Comparison of ENCODE assay signal across 8 mouse cellular contexts in genomic region chr16:33055655-33056054, GRCm38 (mm10). TPM values are rescaled to one million over a fixed set of nuclear protein-coding genes. Genes with fewer than 3 reads are reported as not detected.
A peak's percentile ranks its signal among the peaks of the same experiment; 100 is the strongest.
DNase-seq lines count a peak whose midpoint lies in the region; ATAC-seq and TF ChIP-seq lines count a peak whose summit lies in the region.

No protein-coding gene starts in this region.

- H3K4me1 ChIP-seq in heart, embryonic 14.5 days (ENCODE audit: control insufficient read depth in 2 of 2, insufficient read depth in 2 of 2, low read length in 2 of 2), result peaks cover 3 to 18% of the 10 kb centered on the region in 2 experiments; a peak in 3 of 4 replicates
- peaks cover 32% of the 10 kb centered on the region for H3K4me1 ChIP-seq in liver, embryonic 13.5 days (replicated peaks)
- peaks cover 6% of the 10 kb centered on the region for H3K4me1 ChIP-seq in stomach, postnatal 0 days (replicated peaks; ENCODE audit: control insufficient read depth, insufficient read depth)

- H3K4me3 ChIP-seq in layer of hippocampus, adult 2 months, result peak overlapping the region; percentile 75
- H3K4me3 ChIP-seq in heart, embryonic 14.5 days (ENCODE audit: control insufficient read depth in 1 of 2, insufficient read depth in 1 of 2, low read depth in 1 of 2, low read length in 2 of 2), result peak overlapping the region; percentile 19 to 77; a peak in 3 of 4 replicates
- peak overlapping the region; percentile 80 for H3K4me3 ChIP-seq in liver, embryonic 13.5 days (replicated peaks)
- peak overlapping the region; percentile 77 for H3K4me3 ChIP-seq in stomach, postnatal 0 days (ENCODE audit: low read depth, low read length)

- H3K9ac ChIP-seq in heart, embryonic 14.5 days (ENCODE audit: low read length), result peak overlapping the region; percentile 97
- H3K9ac ChIP-seq in liver, embryonic 13.5 days, result peak overlapping the region; percentile 42; the same call in 1 of the 2 replicates
- no peak overlapping the region for H3K9ac ChIP-seq in stomach, postnatal 0 days (ENCODE audit: low read length)

- no peak for DNase-seq in layer of hippocampus, adult 2 months (ENCODE audit: low spot score in 2 of 2)
- DNase-seq in layer of hippocampus, adult 9-10 months (ENCODE audit: low spot score), result no peak
- peak; percentile 15 for DNase-seq in brain, adult 2 months (ENCODE audit: low read depth, low spot score)
- peak; percentile 15 for DNase-seq in liver, embryonic 13.5 days
- no peak for DNase-seq in stomach, postnatal 0 days (ENCODE audit: low spot score)
- no peak for DNase-seq in ovary, postnatal 10 days (ENCODE audit: low spot score)
- DNase-seq in layer of hippocampus, adult 11-12 months (ENCODE audit: low spot score), result no peak

- H3K27ac ChIP-seq in layer of hippocampus, adult 2 months, result peak overlapping the region; percentile 100
- no peak overlapping the region for H3K27ac ChIP-seq in heart, embryonic 14.5 days (replicated peaks in 1 of 2; ENCODE audit: control insufficient read depth in 1 of 2, insufficient read depth in 1 of 2, low read depth in 2 of 2, low read length in 2 of 2)
- no peak overlapping the region for H3K27ac ChIP-seq in liver, embryonic 13.5 days
- no peak overlapping the region for H3K27ac ChIP-seq in stomach, postnatal 0 days (replicated peaks)

- peaks cover 30% of the 10 kb centered on the region for H3K36me3 ChIP-seq in heart, embryonic 14.5 days (ENCODE audit: control insufficient read depth, insufficient read depth, low read length)
- peaks cover 29% of the 10 kb centered on the region for H3K36me3 ChIP-seq in liver, embryonic 13.5 days
- H3K36me3 ChIP-seq in stomach, postnatal 0 days (ENCODE audit: control insufficient read depth, insufficient read depth, low read length), result 0 out of 2 replicates have a peak, but pooled peaks cover 10% of the 10 kb centered on the region

- H3K4me2 ChIP-seq in heart, embryonic 14.5 days (ENCODE audit: low read length), result peak overlapping the region; percentile 79
- peak overlapping the region; percentile 72 for H3K4me2 ChIP-seq in liver, embryonic 13.5 days
- H3K4me2 ChIP-seq in stomach, postnatal 0 days (replicated peaks; ENCODE audit: low read depth), result peak overlapping the region; percentile 73

- no peaks in the 10 kb centered on the region for H3K27me3 ChIP-seq in heart, embryonic 14.5 days (ENCODE audit: control insufficient read depth, insufficient read depth, low read length)
- H3K27me3 ChIP-seq in liver, embryonic 13.5 days, result no peaks in the 10 kb centered on the region
- H3K27me3 ChIP-seq in stomach, postnatal 0 days (ENCODE audit: control insufficient read depth, insufficient read depth, low read length), result no peaks in the 10 kb centered on the region

- no peak for TF ChIP-seq CTCF in layer of hippocampus, adult 2 months (conservative IDR thresholded peaks at IDR 0.05)
- TF ChIP-seq CTCF in stomach, postnatal 0 days (IDR thresholded peaks at IDR 0.05; ENCODE audit: low read depth), result no peak

- no peak for TF ChIP-seq EP300 in stomach, postnatal 0 days (optimal IDR thresholded peaks at IDR 0.05)

- H3K9me3 ChIP-seq in heart, embryonic 14.5 days (ENCODE audit: control insufficient read depth, low read length), result no peaks in the 10 kb centered on the region
- H3K9me3 ChIP-seq in liver, embryonic 13.5 days (replicated peaks), result no peaks in the 10 kb centered on the region
- no peaks in the 10 kb centered on the region for H3K9me3 ChIP-seq in stomach, postnatal 0 days (ENCODE audit: control insufficient read depth, low read length)

- no peak for ATAC-seq in heart, embryonic 14.5 days (ENCODE audit: insufficient number of reproducible peaks, insufficient read depth, low FRiP score, low read depth)
- ATAC-seq in liver, embryonic 13.5 days (ENCODE audit: low read depth), result peak; percentile 9; the same call in 1 of the 2 replicates
- peak; percentile 18; the same call in 1 of the 2 replicates for ATAC-seq in stomach, postnatal 0 days (ENCODE audit: low FRiP score, low TSS enrichment)

- WGBS in heart, embryonic 14.5 days, result 22% methylated on average over 10 of the region's 10 CpGs
- 16% methylated on average over 10 of the region's 10 CpGs for WGBS in liver, embryonic 13.5 days (ENCODE audit: insufficient replicate concordance)
- 18% methylated on average over 10 of the region's 10 CpGs for WGBS in stomach, postnatal 0 days

RNA-seq across cellular contexts. Expression of gene Iqcg, which starts 0.4 kb away (rescaled TPM):
- total RNA-seq in layer of hippocampus, adult 2 months (2021), result 1 to 10 TPM; 4.8 to 5.4 TPM
- 1.5 and 1.9 TPM in 2 replicates for polyA plus RNA-seq in heart, embryonic 14.5 days (2014; fragmentation: Nextera tagmentation; extraction: Ambion mirVana)
- polyA plus RNA-seq in liver, embryonic 13.5 days (2015; fragmentation: Nextera tagmentation; extraction: Ambion mirVana), result 0.82 and 0.97 TPM in 2 replicates
- 0.98 and 1.1 TPM in 2 replicates for polyA plus RNA-seq in stomach, postnatal 0 days (2015; fragmentation: Nextera tagmentation; extraction: Ambion mirVana)

RNA-seq across cellular contexts. Expression of gene Rpl35a, which starts 0.6 kb away (rescaled TPM):
- total RNA-seq in layer of hippocampus, adult 2 months (2021), result 100 to 1,000 TPM; 323 to 325 TPM
- 603 and 672 TPM in 2 replicates for polyA plus RNA-seq in heart, embryonic 14.5 days (2014; fragmentation: Nextera tagmentation; extraction: Ambion mirVana)
- 892 and 922 TPM in 2 replicates for polyA plus RNA-seq in liver, embryonic 13.5 days (2015; fragmentation: Nextera tagmentation; extraction: Ambion mirVana)
- polyA plus RNA-seq in stomach, postnatal 0 days (2015; fragmentation: Nextera tagmentation; extraction: Ambion mirVana), result 779 and 827 TPM in 2 replicates

RNA-seq across cellular contexts. Expression of gene Lmln, which starts 6.7 kb away (rescaled TPM):
- total RNA-seq in layer of hippocampus, adult 2 months (2021), result 10 to 100 TPM; 11.5 to 16.8 TPM
- polyA plus RNA-seq in heart, embryonic 14.5 days (2014; fragmentation: Nextera tagmentation; extraction: Ambion mirVana), result 2.5 and 4.7 TPM in 2 replicates
- 0.43 and 0.71 TPM in 2 replicates for polyA plus RNA-seq in liver, embryonic 13.5 days (2015; fragmentation: Nextera tagmentation; extraction: Ambion mirVana)
- polyA plus RNA-seq in stomach, postnatal 0 days (2015; fragmentation: Nextera tagmentation; extraction: Ambion mirVana), result 0.47 and 0.85 TPM in 2 replicates

Comparison
In these comparisons a context has a peak if more than half of its experiments do, and no peak if none do; other contexts are left out.
1. DNase-seq: peak in brain, adult 2 months (single experiment) and liver, embryonic 13.5 days (single experiment); none in layer of hippocampus, adult 2 months (0 of 2), layer of hippocampus, adult 9-10 months (single experiment), stomach, postnatal 0 days (single experiment), ovary, postnatal 10 days (single experiment) and layer of hippocampus, adult 11-12 months (single experiment).
2. Peak in every context shown above with its lines, with median percentiles within 50 percentile points of each other: H3K4me3 ChIP-seq and H3K4me2 ChIP-seq.